Mouse (Mus musculus): ENCODE results near the gene Poc1a. TPM values are rescaled to one million over a fixed set of nuclear protein-coding genes. Genes with fewer than 3 reads are reported as not detected.

Poc1a gene
- polyA plus RNA-seq, 1 experiment = 7.6 TPM

DNA sequence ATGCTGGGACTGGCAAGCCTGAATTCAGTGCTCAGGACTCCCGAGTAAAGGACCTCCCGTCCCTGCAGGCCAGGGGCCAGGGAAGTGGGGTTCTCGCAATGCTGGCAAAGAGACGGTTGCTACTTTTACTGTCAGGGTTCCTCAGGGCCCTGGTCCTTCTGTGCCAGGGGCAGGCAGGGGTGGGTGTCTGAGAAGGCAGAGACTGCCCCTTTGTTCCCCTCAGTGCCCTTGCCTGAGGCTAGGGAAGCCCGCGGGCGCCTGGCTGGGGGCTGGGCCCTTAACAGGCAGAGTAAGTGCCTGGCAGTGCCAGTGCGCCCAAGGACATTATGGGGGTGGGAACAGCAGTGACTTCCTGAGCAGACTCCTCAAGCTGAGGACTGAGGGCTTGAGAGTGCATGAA is 96.4 kb downstream of the Poc1a start:
- H3K4me2 ChIP-seq (ENCODE audit: low read depth) = no peak overlapping the region
- no peaks in the 10 kb centered on the region for H3K36me3 ChIP-seq (ENCODE audit: control insufficient read depth, insufficient read depth)
- H3ac ChIP-seq (ENCODE audit: control insufficient read depth, insufficient read length) = no peak overlapping the region
- no peak for TF ChIP-seq POLR2A (IDR thresholded peaks at IDR 0.05; ENCODE audit: insufficient read length, low read depth)
- TF ChIP-seq SRF (IDR thresholded peaks at IDR 0.05; ENCODE audit: control insufficient read depth, insufficient read length, low read depth) = no peak
- no peak for TF ChIP-seq MYOG (IDR thresholded peaks at IDR 0.05; ENCODE audit: control insufficient read depth in 1 of 3, insufficient read depth in 1 of 3, insufficient read length in 2 of 3, low read depth in 2 of 3)
- no peak for TF ChIP-seq E2F4 (IDR thresholded peaks at IDR 0.05; ENCODE audit: insufficient read depth)
- no peak for TF ChIP-seq POLR2AphosphoS2 (IDR thresholded peaks at IDR 0.05; ENCODE audit: insufficient read length, low read depth)
- no peaks in the 10 kb centered on the region for H3K27me3 ChIP-seq (ENCODE audit: control insufficient read depth, insufficient read depth, insufficient read length)
- peaks cover 13% of the 10 kb centered on the region for H3K79me2 ChIP-seq (ENCODE audit: control insufficient read depth, insufficient read depth)
- no peak overlapping the region for H3K4me3 ChIP-seq

DNA sequence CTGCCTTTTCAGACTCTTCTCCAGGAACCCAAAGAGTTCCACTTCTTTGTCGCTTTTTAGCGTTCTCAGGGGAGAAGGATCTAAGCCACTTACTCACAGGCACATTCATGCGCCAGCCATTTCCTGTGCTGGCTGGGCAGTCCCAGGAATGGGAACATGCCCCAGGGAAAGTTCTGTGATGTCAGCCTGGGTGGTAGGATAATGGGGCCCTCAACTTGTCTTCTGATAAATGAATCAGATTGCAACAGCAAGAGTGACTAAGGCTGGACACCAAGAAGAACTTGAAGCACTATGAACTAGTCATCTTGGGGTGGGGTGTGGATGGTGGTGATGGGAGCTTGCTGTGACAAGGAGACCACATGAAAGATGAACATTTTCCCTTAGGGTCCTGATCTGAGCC is 97.2 kb downstream of the Poc1a start:
- TF ChIP-seq SRF (IDR thresholded peaks at IDR 0.05; ENCODE audit: control insufficient read depth, insufficient read length, low read depth) (no peak), USF1 (IDR thresholded peaks at IDR 0.05; ENCODE audit: low read depth) (no peak), CEBPB (IDR thresholded peaks at IDR 0.05; ENCODE audit: insufficient read depth, poor library complexity, severe bottlenecking) (no peak), E2F4 (IDR thresholded peaks at IDR 0.05; ENCODE audit: insufficient read depth) (no peak), MYOG (IDR thresholded peaks at IDR 0.05; ENCODE audit: control insufficient read depth in 1 of 3, insufficient read depth in 1 of 3, insufficient read length in 2 of 3, low read depth in 2 of 3) (no peak), POLR2AphosphoS2 (IDR thresholded peaks at IDR 0.05; ENCODE audit: insufficient read length, low read depth) (no peak), TCF12 (IDR thresholded peaks at IDR 0.05; ENCODE audit: insufficient read depth, poor library complexity, severe bottlenecking) (no peak), TCF3 (IDR thresholded peaks at IDR 0.05; ENCODE audit: insufficient read length, low read depth) (no peak), POLR2A (IDR thresholded peaks at IDR 0.05; ENCODE audit: insufficient read length, low read depth) (no peak)
- Histone ChIP-seq H3K4me3 (no peak overlapping the region), H3K79me2 (ENCODE audit: control insufficient read depth, insufficient read depth) (peaks cover 5% of the 10 kb centered on the region), H3K4me2 (ENCODE audit: low read depth) (no peak overlapping the region), H3ac (ENCODE audit: control insufficient read depth, insufficient read length) (no peak overlapping the region), H3K36me3 (ENCODE audit: control insufficient read depth, insufficient read depth) (no peaks in the 10 kb centered on the region), H3K27me3 (ENCODE audit: control insufficient read depth, insufficient read depth, insufficient read length) (no peaks in the 10 kb centered on the region)

DNA sequence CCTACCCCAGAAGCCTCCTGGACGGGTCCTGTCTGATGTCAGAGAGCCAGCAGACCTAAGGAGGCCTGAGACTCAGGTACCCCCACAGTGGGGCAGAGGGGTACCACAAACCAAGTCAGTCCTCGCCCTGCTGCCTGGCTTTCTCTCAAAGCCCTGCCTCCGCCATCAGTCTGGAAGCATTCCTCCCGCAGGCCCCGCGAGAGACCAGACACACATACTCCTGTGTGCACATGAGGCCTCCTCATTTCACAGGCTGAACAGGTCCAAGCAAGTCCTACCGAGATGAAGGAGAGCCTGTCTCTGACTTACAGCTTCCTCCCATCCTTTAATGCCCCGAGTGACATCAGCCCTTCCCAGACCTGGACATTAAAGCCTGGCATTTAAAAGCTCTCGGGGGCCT is 97.9 kb downstream of the Poc1a start:
- H3K4me2 ChIP-seq (ENCODE audit: low read depth) = no peak overlapping the region
- no peak overlapping the region for H3ac ChIP-seq (ENCODE audit: control insufficient read depth, insufficient read length)
- H3K36me3 ChIP-seq (ENCODE audit: control insufficient read depth, insufficient read depth) = no peaks in the 10 kb centered on the region
- H3K27me3 ChIP-seq (ENCODE audit: control insufficient read depth, insufficient read depth, insufficient read length) = no peaks in the 10 kb centered on the region
- H3K4me3 ChIP-seq = no peak overlapping the region
- no peak for TF ChIP-seq TCF12 (IDR thresholded peaks at IDR 0.05; ENCODE audit: insufficient read depth, poor library complexity, severe bottlenecking)
- no peak for TF ChIP-seq CEBPB (IDR thresholded peaks at IDR 0.05; ENCODE audit: insufficient read depth, poor library complexity, severe bottlenecking)
- TF ChIP-seq TCF3 (IDR thresholded peaks at IDR 0.05; ENCODE audit: insufficient read length, low read depth) = no peak
- TF ChIP-seq POLR2A (IDR thresholded peaks at IDR 0.05; ENCODE audit: insufficient read length, low read depth) = no peak
- TF ChIP-seq MYOD1 (IDR thresholded peaks at IDR 0.05; ENCODE audit: control insufficient read depth in 1 of 3, insufficient read length in 2 of 3, low read depth in 2 of 3) = no peak
- no peak for TF ChIP-seq MAX (IDR thresholded peaks at IDR 0.05; ENCODE audit: low read depth)
- no peak for TF ChIP-seq E2F4 (IDR thresholded peaks at IDR 0.05; ENCODE audit: insufficient read depth)
- TF ChIP-seq REST (IDR thresholded peaks at IDR 0.05; ENCODE audit: insufficient read depth, insufficient read length) = no peak
- TF ChIP-seq USF1 (IDR thresholded peaks at IDR 0.05; ENCODE audit: low read depth) = no peak
- TF ChIP-seq SRF (IDR thresholded peaks at IDR 0.05; ENCODE audit: control insufficient read depth, insufficient read length, low read depth) = no peak
- TF ChIP-seq POLR2AphosphoS2 (IDR thresholded peaks at IDR 0.05; ENCODE audit: insufficient read length, low read depth) = no peak
- no peak for TF ChIP-seq MYOG (IDR thresholded peaks at IDR 0.05; ENCODE audit: control insufficient read depth in 1 of 3, insufficient read depth in 1 of 3, insufficient read length in 2 of 3, low read depth in 2 of 3)
- no peaks in the 10 kb centered on the region for H3K79me2 ChIP-seq (ENCODE audit: control insufficient read depth, insufficient read depth)

DNA sequence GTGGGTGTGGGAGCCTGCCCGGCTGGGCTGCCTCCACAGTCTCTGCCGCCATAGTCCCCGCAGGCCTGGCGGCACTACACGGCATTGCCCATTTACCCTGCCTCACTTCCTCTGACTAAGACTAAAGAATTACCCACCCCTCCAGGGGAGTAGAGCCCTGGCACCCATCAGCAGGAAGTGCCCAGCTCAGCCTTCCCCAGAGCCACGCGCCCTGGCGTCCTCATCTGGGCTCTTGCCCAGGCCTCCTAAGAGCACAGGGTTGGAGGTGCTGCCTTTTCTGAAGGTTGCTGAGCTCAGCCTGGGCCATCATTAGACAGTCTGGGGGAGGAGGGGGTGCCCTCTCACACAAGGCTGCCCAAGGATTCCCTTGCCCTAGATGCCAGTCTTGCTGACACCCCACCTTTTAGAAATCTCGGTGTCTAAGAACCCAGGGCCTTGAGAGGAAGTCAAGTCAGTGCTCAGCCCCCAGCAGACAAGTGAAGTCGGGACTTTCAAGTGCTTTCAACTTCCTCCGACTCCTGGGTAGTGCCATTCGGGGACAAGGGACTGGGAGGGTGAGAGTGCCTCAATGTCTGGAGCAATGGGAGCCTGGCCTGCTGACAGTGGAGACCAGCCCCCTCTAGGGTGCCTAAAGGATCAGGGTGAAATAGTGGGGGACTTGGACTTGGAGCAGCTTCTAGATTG is 105.5 kb downstream of the Poc1a start:
- Histone ChIP-seq H3K4me2 (ENCODE audit: low read depth) (no peak overlapping the region), H3K79me2 (ENCODE audit: control insufficient read depth, insufficient read depth) (no peaks in the 10 kb centered on the region), H3K4me3 (no peak overlapping the region), H3K36me3 (ENCODE audit: control insufficient read depth, insufficient read depth) (no peaks in the 10 kb centered on the region), H3K27me3 (ENCODE audit: control insufficient read depth, insufficient read depth, insufficient read length) (no peaks in the 10 kb centered on the region), H3ac (ENCODE audit: control insufficient read depth, insufficient read length) (no peak overlapping the region)
- TF ChIP-seq TCF3 (IDR thresholded peaks at IDR 0.05; ENCODE audit: insufficient read length, low read depth) = no peak

DNA sequence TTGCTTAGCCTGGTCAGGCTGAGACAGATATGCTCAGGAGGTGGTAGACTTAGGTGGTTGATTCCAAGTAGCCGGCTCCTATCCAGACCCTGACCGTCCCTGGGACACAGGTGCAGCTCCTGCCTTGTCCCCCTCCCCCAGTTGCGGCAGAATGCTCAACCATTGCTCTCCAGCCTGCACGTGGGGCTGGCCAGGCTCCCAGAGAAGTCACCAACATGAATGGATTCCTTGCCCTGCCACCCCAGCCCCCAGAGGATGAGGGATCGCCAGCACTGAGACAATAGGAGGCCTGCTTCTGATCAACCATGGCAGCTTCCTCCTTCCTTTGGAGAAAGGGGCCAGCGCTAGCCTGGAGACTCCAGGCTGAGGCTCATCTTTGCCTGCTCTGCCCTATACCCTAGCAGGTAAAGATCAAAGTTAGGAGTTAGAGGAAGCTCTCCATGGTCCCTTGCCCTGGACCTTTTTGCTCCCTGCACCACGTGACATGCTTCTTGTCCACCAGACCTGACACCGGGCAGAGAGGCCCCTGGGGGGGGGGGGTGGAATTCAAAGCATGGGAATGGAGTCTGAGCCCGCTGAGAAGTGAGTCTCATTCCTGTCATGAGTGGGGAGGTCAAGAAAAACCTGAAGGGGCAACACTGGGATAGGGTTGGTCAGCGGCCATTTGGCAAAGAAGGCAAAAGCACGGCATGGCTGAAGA is 112.1 kb downstream of the Poc1a start:
- TF ChIP-seq POLR2A (IDR thresholded peaks at IDR 0.05; ENCODE audit: insufficient read length, low read depth) (no peak), MAX (IDR thresholded peaks at IDR 0.05; ENCODE audit: low read depth) (no peak), USF1 (IDR thresholded peaks at IDR 0.05; ENCODE audit: low read depth) (no peak), MYOG (IDR thresholded peaks at IDR 0.05; ENCODE audit: control insufficient read depth in 1 of 3, insufficient read depth in 1 of 3, insufficient read length in 2 of 3, low read depth in 2 of 3) (no peak), SRF (IDR thresholded peaks at IDR 0.05; ENCODE audit: control insufficient read depth, insufficient read length, low read depth) (no peak), MYOD1 (IDR thresholded peaks at IDR 0.05; ENCODE audit: control insufficient read depth in 1 of 3, insufficient read length in 2 of 3, low read depth in 2 of 3) (no peak), POLR2AphosphoS2 (IDR thresholded peaks at IDR 0.05; ENCODE audit: insufficient read length, low read depth) (no peak), CEBPB (IDR thresholded peaks at IDR 0.05; ENCODE audit: insufficient read depth, poor library complexity, severe bottlenecking) (no peak), E2F4 (IDR thresholded peaks at IDR 0.05; ENCODE audit: insufficient read depth) (no peak), TCF12 (IDR thresholded peaks at IDR 0.05; ENCODE audit: insufficient read depth, poor library complexity, severe bottlenecking) (no peak), TCF3 (IDR thresholded peaks at IDR 0.05; ENCODE audit: insufficient read length, low read depth) (no peak), REST (IDR thresholded peaks at IDR 0.05; ENCODE audit: insufficient read depth, insufficient read length) (no peak)
- no peak overlapping the region for H3K4me2 ChIP-seq (ENCODE audit: low read depth)
- no peaks in the 10 kb centered on the region for H3K79me2 ChIP-seq (ENCODE audit: control insufficient read depth, insufficient read depth)
- no peaks in the 10 kb centered on the region for H3K27me3 ChIP-seq (ENCODE audit: control insufficient read depth, insufficient read depth, insufficient read length)
- H3K36me3 ChIP-seq (ENCODE audit: control insufficient read depth, insufficient read depth) = no peaks in the 10 kb centered on the region
- no peak overlapping the region for H3ac ChIP-seq (ENCODE audit: control insufficient read depth, insufficient read length)
- no peak overlapping the region for H3K4me3 ChIP-seq

All from myocyte (in vitro differentiated cells).